Mouse (Mus musculus): ENCODE data around the gene Ak8.

Gene Ak8

GRCm38 (mm10) chr2:28737112-28737511 is 37.1 kb downstream of the Ak8 start:
- no peak for DNase-seq (ENCODE audit: low spot score)

DNA sequence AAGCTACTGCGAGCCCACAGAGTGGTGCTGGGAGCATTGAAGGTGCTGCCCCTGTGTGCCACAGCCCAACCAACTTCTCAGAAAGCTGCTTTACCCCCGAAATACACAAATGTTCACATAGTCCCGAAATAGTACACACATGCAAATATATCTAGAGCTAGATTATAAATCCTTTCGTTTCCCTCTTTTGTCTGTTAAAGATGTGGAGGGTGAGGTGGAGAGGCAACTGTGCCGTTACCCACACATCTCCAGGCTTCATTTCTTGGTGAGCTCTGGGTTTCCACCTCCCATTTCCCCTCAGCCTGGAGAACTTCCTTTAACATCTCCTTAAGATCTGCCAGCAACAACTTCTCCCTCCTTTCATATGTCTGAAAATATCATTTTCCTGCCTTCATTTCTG is 40.2 kb downstream of the Ak8 start:
- no peak for DNase-seq (ENCODE audit: low spot score)

DNA sequence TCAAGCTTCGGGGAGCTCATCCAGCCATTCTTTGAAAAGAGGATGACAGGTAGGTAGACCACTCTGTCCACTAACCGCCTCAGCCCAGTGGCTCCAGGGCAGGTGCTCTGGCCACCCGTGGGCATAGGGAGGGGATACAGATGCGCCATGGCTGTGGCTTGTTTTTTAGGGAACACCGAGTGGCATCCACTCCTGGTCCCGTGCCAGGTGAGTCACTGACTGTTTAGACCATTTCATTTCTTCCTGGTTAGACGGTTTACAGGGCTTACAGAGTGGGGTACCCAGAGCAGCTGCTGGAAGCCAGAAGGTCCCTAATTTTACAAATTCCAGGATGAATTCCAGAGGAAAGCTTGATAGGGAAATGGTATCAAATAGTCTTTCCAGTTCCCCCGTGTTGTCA is 42.7 kb downstream of the Ak8 start:
- DNase-seq (ENCODE audit: low spot score): no peak

GRCm38 (mm10) chr2:28746682-28747332 is 46.8 kb downstream of the Ak8 start:
- peak; percentile 79 for DNase-seq (ENCODE audit: low spot score)

DNA sequence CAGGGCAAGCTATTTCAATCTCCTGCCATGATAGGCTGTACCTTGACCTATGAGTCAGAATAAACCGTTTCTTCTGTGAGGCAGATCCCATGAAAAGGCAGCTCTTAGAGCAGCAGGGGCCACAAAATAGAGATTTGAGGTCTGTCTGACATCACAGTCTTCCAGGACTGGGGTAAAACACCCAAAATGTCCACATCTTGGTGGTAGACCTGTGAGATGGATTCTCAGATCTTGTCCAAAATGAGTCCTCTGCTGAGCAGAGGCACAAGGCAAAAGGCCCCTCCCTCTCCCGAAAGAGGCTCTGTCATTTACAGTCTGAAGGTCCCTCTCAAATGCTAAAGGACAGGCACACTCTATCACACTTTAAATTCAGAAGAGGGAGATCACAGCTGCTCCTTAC is 47.7 kb downstream of the Ak8 start:
- no peak for DNase-seq (ENCODE audit: low spot score)

DNA sequence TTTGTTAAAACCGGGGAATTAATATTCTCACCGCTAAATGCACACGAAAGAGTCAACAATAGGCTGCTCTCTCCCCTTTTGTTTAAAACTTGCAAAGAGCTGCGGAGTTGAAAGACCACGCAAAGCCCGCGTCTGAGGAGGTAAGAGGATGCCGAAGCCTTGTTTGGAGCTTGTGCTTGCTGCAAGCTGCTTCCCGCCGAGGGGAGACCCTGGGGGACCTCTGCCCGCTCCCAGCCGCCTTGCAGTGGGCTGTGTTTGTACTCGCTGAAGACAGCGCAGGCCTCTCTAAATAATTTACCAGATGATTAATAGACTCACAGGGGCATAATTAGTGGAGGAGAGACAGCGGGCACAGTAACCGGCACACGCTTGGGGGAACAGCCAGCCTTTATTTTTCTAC is 51.2 kb downstream of the Ak8 start:
- no peak for DNase-seq (ENCODE audit: low spot score)

- DNase-seq (ENCODE audit: low spot score): no peak
Measured at GRCm38 (mm10) chr2:28751658-28752057, 51.7 kb downstream of the Ak8 start.

- no peak for DNase-seq (ENCODE audit: low spot score)
Measured at GRCm38 (mm10) chr2:28752388-28752787, 52.4 kb downstream of the Ak8 start.

DNA sequence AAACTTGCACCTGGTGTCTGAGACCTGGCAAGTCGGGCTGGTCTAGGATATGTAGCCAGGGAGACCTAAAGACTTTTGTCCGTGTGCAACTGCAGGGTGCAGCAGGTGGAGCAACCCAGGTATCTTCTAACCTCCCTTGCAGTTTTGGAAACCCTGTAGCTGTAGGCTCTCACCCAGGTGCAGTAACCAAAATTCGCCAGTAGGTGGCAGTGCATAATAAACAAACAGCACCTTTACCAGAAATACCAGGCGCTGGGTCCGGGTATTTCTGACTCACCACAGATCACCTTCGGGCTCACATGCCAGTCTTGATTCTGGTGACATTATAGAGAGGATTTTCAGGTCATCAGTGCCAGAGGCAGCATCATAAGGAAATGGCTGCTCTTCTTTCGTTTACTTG is 55.5 kb downstream of the Ak8 start:
- DNase-seq (ENCODE audit: low spot score): peak; percentile 80

DNA sequence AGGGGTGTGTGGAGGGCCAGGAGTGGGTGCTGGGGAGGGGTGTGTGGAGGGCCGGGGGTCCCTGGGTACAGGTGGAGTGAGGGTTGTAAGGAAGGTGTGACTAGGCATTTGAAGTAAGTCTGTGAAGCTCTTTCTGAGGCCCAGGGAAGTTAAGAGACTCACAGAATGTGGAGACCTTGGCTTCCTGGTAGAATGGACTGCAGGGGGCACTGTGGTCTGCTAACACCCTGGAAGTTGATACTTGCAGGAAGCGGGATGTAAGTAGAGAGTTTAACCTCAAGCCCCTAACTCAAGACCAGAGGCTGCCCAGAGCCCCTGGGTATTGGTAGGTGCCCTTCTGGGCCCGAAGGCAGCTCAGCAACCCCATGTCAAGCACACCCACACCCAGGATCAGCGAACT is 56.2 kb downstream of the Ak8 start:
- DNase-seq (ENCODE audit: low spot score): peak; percentile 36

- DNase-seq (ENCODE audit: low spot score): no peak
Measured at GRCm38 (mm10) chr2:28759441-28759840, 59.5 kb downstream of the Ak8 start.

GRCm38 (mm10) chr2:28766590-28766989 is 66.6 kb downstream of the Ak8 start:
- no peak for DNase-seq (ENCODE audit: low spot score)

DNA sequence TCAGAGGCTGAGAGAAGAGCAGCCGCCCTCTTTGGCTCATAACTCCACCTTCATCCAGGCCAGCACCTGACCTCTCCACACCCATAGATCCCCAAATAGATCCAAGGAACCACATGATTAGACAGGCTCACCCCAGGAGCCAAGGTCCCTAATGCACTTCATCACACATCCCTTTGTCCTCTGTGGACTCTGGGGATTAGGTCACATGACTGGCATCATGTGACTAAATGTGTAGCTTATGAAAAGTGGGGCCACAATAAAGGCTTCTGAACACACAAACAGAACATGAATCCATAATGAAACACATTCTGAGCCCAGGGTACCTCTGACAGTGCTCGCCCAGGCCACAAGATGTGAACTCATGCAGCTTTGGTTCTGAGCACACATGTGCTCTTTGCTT is 67.1 kb downstream of the Ak8 start:
- DNase-seq (ENCODE audit: low spot score): no peak

GRCm38 (mm10) chr2:28770697-28771096 is 70.7 kb downstream of the Ak8 start:
- DNase-seq (ENCODE audit: low spot score): no peak

DNA sequence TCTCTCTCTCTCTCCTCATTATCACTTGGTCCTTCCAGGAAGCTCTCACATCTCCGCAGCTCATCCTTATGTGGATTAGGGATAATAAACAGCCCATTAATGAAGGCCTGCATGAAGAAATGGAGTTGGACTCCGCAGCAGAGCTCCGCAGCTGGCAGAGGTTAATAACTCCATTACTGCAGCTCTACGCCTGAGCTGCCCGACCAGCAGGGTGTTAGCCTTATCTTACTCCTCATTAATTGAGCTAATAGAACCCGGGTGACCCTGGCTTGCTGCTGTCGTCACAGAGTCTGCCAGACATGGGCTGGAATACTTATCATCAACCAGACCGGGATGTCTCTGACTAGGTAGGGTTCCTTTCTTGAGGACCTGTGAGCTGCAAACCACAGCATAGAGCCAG is 74.1 kb downstream of the Ak8 start:
- no peak for DNase-seq (ENCODE audit: low spot score)

DNA sequence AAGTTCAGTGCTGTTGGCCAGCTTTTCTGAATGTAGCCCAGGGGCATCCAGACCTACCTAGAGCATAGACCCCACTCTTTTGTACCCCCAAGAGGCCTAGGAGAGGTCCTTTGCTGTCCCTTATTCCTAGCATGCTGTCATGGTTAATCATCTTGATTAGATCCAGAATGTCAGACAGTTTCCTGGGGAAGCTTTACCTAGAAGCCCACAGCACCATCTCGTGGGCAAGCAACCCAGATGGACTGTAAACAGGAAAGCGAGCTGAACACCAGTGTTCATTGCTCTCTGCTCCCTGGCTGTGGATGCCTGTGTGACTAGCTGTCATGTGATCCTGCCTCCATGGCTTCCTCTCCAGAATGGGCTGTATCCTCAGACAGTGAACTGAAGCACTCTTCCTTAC is 76.8 kb downstream of the Ak8 start:
- no peak for DNase-seq (ENCODE audit: low spot score)

DNA sequence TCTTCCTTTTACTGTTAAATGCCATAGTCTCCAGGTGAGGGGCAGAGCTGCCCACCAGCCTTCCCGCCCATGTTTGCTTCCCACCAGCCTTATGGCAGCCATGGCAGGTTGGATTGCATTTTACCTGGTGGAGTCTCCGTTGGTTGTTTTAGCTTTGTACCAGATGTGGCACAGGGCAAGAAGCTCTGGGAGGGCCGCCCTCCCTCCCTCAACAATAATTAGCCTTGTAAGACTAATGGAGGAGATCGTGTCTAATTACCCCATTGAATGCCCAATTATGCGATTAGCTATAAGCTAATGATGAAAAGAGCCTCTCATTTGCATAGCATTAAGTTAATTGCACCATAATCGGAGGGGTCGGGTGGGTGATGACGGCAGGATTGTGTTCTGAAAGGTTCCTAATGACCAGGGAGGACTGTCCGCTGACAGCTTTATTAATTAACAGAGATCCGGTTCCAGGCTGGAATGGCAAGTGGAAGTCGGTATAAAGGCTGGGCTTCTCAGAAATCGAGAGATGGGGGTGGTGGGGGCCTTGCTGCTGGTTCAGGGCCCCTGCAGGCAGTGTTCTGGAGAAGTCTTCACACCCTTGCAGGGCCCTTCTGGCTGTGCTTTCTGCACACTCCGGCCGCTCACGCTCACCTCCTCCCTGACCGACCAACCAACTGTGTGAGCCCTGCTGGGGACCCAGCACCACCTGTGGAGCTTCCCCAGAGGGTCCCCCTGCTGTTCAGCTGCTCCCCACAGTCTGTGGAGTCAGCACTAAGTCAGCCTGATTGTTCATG is 80.2 kb downstream of the Ak8 start:
- DNase-seq (ENCODE audit: low spot score): no peak

DNA sequence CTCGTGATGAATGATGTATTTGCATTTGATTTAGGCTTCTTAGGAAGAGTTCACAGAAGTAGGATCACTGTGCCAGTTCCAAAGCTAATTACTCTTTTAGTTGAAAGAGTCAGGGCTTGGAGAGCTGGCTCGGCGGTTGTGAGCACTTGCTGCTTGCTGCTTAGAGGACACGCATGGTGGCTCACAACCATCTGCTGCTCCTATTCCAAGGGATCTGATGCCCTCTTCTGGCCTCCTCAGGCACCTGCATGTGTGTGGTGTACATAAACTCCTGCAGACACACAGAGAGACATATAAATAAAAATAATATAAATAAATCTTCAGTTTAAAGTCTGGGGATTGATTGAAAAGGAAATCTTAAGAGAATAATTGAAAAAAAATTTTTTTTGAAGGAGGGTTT is 81.3 kb downstream of the Ak8 start:
- no peak for DNase-seq (ENCODE audit: low spot score)

- DNase-seq (ENCODE audit: low spot score): no peak
Measured at GRCm38 (mm10) chr2:28786355-28787066, 86.5 kb downstream of the Ak8 start.

- DNase-seq (ENCODE audit: low spot score): no peak
Measured at GRCm38 (mm10) chr2:28787067-28787619, 87.2 kb downstream of the Ak8 start.

DNA sequence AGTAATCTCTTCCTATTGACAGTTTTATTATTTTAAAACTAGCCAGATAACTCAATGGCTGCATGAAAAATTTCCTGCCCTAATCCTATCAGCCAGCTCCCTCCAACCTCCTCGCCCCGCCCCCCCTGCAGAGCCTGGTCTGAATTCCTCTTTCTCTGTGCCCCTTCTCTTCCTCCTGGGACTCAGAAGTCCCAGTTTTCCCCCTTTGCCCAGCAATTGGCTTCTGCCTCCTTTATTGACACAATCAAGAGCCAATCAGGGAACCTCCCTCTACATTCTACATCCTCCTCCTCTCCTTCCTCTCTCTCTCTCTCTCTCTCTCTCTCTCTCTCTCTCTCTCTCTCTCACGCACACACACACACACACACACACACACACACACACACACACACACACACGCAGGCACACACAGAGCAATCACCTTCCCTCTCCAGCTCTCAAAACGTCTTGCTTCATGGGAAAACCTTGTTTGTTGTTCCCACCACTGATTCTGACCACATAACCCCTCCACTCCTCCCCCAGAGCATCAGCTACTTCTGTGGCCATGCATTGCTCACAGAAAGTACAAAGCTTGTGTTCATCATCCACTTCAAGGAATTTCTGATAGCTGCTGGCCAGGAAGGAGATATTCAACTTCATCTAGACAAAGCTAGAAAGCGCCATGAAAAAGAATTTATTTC is 93.1 kb downstream of the Ak8 start:
- DNase-seq (ENCODE audit: low spot score): peak; percentile 31

DNA sequence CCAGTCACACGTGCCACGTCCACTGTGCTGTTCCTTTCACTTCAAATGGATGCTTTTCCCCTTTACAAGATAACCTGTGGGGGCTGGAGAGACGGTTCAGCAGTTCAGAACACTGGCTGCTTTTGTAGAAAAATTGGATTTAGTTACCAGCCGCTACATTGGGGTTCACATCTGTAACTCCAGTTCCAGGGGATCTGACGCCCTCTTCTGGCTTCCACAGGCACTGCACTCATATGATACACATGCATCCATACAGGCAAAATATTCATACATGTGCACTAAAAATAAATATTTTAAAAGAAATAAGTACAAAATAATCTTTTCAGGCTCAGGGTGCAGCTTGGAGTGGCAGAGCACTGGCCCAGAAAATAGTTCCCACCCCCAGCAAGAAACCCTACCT is 94.7 kb downstream of the Ak8 start:
- DNase-seq (ENCODE audit: low spot score): no peak

Data from lung, postnatal 25 days (tissue).